Mouse (Mus musculus) megakaryocyte, embryonic 14.5 days (primary cell): ENCODE data around the gene Tex261. TPM values are rescaled to one million over a fixed set of nuclear protein-coding genes. Genes with fewer than 3 reads are reported as not detected.

Experiments used
- H3K27me3 ChIP-seq: replicated peaks from 2 replicates; pipeline ENCODE3; 2012; ENCODE audit warnings: inconsistent platforms
- H3K36me3 ChIP-seq: replicated peaks from 2 replicates; pipeline ENCODE3; 2012; ENCODE audit warnings: low read length, inconsistent platforms, mixed read lengths
- H3K4me1 ChIP-seq: 2 replicates; pipeline ENCODE4 v1.6.1; 2012; ENCODE audit warnings: inconsistent platforms
- H3K4me3 ChIP-seq: replicated peaks from 2 replicates; pipeline ENCODE3; 2012; ENCODE audit warnings: moderate library complexity, mild to moderate bottlenecking, inconsistent platforms
- H3K9me3 ChIP-seq: 2 replicates; pipeline ENCODE4 v1.6.1; 2012; ENCODE audit warnings: inconsistent platforms
- FLI1 ChIP-seq: IDR thresholded peaks from 2 replicates; pipeline ENCODE4 v1.6.1; 2012; ENCODE audit warnings: low read length, inconsistent platforms, mixed read lengths
- GATA1 ChIP-seq: IDR thresholded peaks from 3 replicates; pipeline ENCODE4 v1.6.1; 2012; ENCODE audit warnings: mixed read lengths, low read length, inconsistent platforms, borderline replicate concordance
- polyA plus RNA-seq: library from polyadenylated mRNA; stranded (reverse); fragments of >175 nt; gene quantifications from 2 replicates; pipeline ENCODE4 v1.2.3, GENCODE M21; 2012; ENCODE audit warnings: low replicate concordance; ENCODE audit not compliant: insufficient read depth

The Tex261 gene
- polyA plus RNA-seq = 14.8 and 27.4 TPM in 2 replicates

- peaks cover 16% of the 10 kb centered on the region for H3K27me3 ChIP-seq
- H3K36me3 ChIP-seq = peaks cover 33% of the 10 kb centered on the region
- H3K4me1 ChIP-seq = peaks cover 41% of the 10 kb centered on the region
- TF ChIP-seq GATA1 = no peak
- TF ChIP-seq FLI1 = no peak
- peak within 1 kb of the TSS; percentile 98 for H3K4me3 ChIP-seq
- peaks cover 5% of the 10 kb centered on the region; the same call in 1 of the 2 replicates for H3K9me3 ChIP-seq
These were observed at the start of gene Tex261 for GRCm38 (mm10) chr6:83775638-83776293. TSS of gene Tex261 (minus strand) at chr6:83775813.

GRCm38 (mm10) chr6:83821856-83822255, 46.2 kb upstream of the Tex261 start:
- no peaks in the 10 kb centered on the region for H3K27me3 ChIP-seq

GRCm38 (mm10) chr6:83820727-83821515, 45.3 kb upstream of the Tex261 start:
- no peaks in the 10 kb centered on the region for H3K27me3 ChIP-seq
- no peaks in the 10 kb centered on the region for H3K36me3 ChIP-seq
- TF ChIP-seq FLI1 (no peak), GATA1 (no peak)
- peaks cover 13% of the 10 kb centered on the region for H3K4me1 ChIP-seq
- H3K9me3 ChIP-seq = peaks cover 11% of the 10 kb centered on the region; the same call in 1 of the 2 replicates
- no peak overlapping the region for H3K4me3 ChIP-seq

More at GRCm38 (mm10) chr6:83821856-83822255, 46.2 kb upstream of the Tex261 start:
- Histone ChIP-seq H3K4me1 (peaks cover 13% of the 10 kb centered on the region), H3K4me3 (no peak overlapping the region), H3K9me3 (peaks cover 6% of the 10 kb centered on the region; the same call in 1 of the 2 replicates), H3K36me3 (no peaks in the 10 kb centered on the region)
- TF ChIP-seq FLI1 = no peak
- TF ChIP-seq GATA1 = no peak

- TF ChIP-seq FLI1 = no peak
- TF ChIP-seq GATA1 = no peak
- peaks cover 7% of the 10 kb centered on the region for H3K36me3 ChIP-seq
- peaks cover 14% of the 10 kb centered on the region; the same call in 1 of the 2 replicates for H3K9me3 ChIP-seq
- H3K27me3 ChIP-seq = no peaks in the 10 kb centered on the region
- peaks cover 13% of the 10 kb centered on the region for H3K4me1 ChIP-seq
- no peak overlapping the region for H3K4me3 ChIP-seq
These were observed 43.4 kb upstream of the Tex261 start for GRCm38 (mm10) chr6:83818996-83819395.

GRCm38 (mm10) chr6:83815801-83816200, 40.2 kb upstream of the Tex261 start:
- TF ChIP-seq FLI1 (no peak), GATA1 (no peak)
- H3K36me3 ChIP-seq = peaks cover 21% of the 10 kb centered on the region
- H3K4me3 ChIP-seq = no peak overlapping the region
- H3K9me3 ChIP-seq = peaks cover 14% of the 10 kb centered on the region; the same call in 1 of the 2 replicates
- H3K4me1 ChIP-seq = peaks cover 5% of the 10 kb centered on the region
- no peaks in the 10 kb centered on the region for H3K27me3 ChIP-seq

GRCm38 (mm10) chr6:83802846-83803245, 27.2 kb upstream of the Tex261 start:
- no peaks in the 10 kb centered on the region for H3K9me3 ChIP-seq
- no peaks in the 10 kb centered on the region for H3K27me3 ChIP-seq
- peaks cover 80% of the 10 kb centered on the region for H3K36me3 ChIP-seq
- peaks cover 5% of the 10 kb centered on the region for H3K4me1 ChIP-seq
- no peak for TF ChIP-seq GATA1
- no peak for TF ChIP-seq FLI1
- H3K4me3 ChIP-seq = no peak overlapping the region

- TF ChIP-seq FLI1 = no peak
- no peak for TF ChIP-seq GATA1
- no peaks in the 10 kb centered on the region for H3K27me3 ChIP-seq
- H3K4me1 ChIP-seq = peaks cover 8% of the 10 kb centered on the region
- no peak overlapping the region for H3K4me3 ChIP-seq
- H3K36me3 ChIP-seq = peaks cover 77% of the 10 kb centered on the region
- H3K9me3 ChIP-seq = no peaks in the 10 kb centered on the region
These were observed 26.4 kb upstream of the Tex261 start for GRCm38 (mm10) chr6:83802033-83802432.

GRCm38 (mm10) chr6:83796686-83797085, 21.1 kb upstream of the Tex261 start:
- Histone ChIP-seq H3K27me3 (no peaks in the 10 kb centered on the region), H3K4me1 (peaks cover 35% of the 10 kb centered on the region), H3K36me3 (peaks cover 40% of the 10 kb centered on the region), H3K4me3 (no peak overlapping the region), H3K9me3 (no peaks in the 10 kb centered on the region)
- TF ChIP-seq FLI1 = no peak
- TF ChIP-seq GATA1 = no peak

- Histone ChIP-seq H3K4me1 (peaks cover 40% of the 10 kb centered on the region), H3K36me3 (peaks cover 28% of the 10 kb centered on the region), H3K9me3 (peaks cover 4% of the 10 kb centered on the region), H3K4me3 (peak overlapping the region; percentile 98), H3K27me3 (no peaks in the 10 kb centered on the region)
- no peak for TF ChIP-seq FLI1
- TF ChIP-seq GATA1 = no peak
These were observed 19.9 kb upstream of the Tex261 start for GRCm38 (mm10) chr6:83795492-83795900.
